Mouse (Mus musculus) liver, adult 2 months (tissue): ENCODE measurements around the gene Rgs10.

Source experiments
- CTCF ChIP-seq: fragments of 200-500 bp; IDR thresholded peaks from 2 replicates; pipeline ENCODE4 v1.5.1; 2011; ENCODE audit warnings: low read depth, low read length, control low read depth
- POLR2A ChIP-seq: fragments of 200-500 bp; IDR thresholded peaks from 2 replicates; pipeline ENCODE4 v1.6.1; 2011; ENCODE audit warnings: low read length, control low read depth; ENCODE audit not compliant: insufficient read depth; ENCODE audit errors: extremely low read depth

- peak; percentile 46; the same call in 1 of the 2 replicates for TF ChIP-seq CTCF
- no peak for TF ChIP-seq POLR2A
Observed at GRCm38 (mm10) chr7:128356868-128357755, 61.4 kb downstream of the Rgs10 start.
